Mouse (Mus musculus) lung, postnatal 0 days (tissue): ENCODE results near the gene Tmem216. TPM values are rescaled to one million over a fixed set of nuclear protein-coding genes. Genes with fewer than 3 reads are reported as not detected.
A peak's percentile ranks its signal among the peaks of the same experiment; 100 is the strongest.

ENCODE experiments used
- ATAC-seq: fragments of 200-750 bp; cut with Nextera tagmentation; 2 replicates; pipeline ENCODE4 v1.8.0; 2017; ENCODE audit warnings: moderate library complexity
- DNase-seq: peaks from one replicate; pipeline ENCODE4 v3.0.0-alpha.2; 2016; ENCODE audit warnings: low spot score
- H3K27ac ChIP-seq: fragments of 300-500 bp; sonication (generic); 2 replicates; pipeline ENCODE4 v1.5.1; 2014; ENCODE audit warnings: antibody characterized with exemption, mild to moderate bottlenecking, low read length, mixed read lengths
- H3K27me3 ChIP-seq: fragments of 300-500 bp; sonication (generic); replicated peaks from 2 replicates; pipeline ENCODE4 v1.6.1; 2014; ENCODE audit warnings: low read length, mixed read lengths; ENCODE audit not compliant: insufficient read depth
- H3K36me3 ChIP-seq: fragments of 300-500 bp; sonication (generic); 2 replicates; pipeline ENCODE4 v1.6.1; 2014; ENCODE audit warnings: low read length, mixed read lengths; ENCODE audit not compliant: insufficient read depth
- H3K4me1 ChIP-seq: fragments of 300-500 bp; sonication (generic); 2 replicates; pipeline ENCODE4 v1.6.1; 2014; ENCODE audit warnings: antibody characterized with exemption, low read depth, low read length, mixed read lengths; ENCODE audit not compliant: insufficient read depth
- H3K4me2 ChIP-seq: fragments of 300-500 bp; sonication (generic); replicated peaks from 2 replicates; pipeline ENCODE4 v1.6.1; 2014; ENCODE audit warnings: low read depth, mild to moderate bottlenecking, low read length, moderate library complexity, mixed read lengths
- H3K4me3 ChIP-seq: fragments of 300-500 bp; sonication (generic); 2 replicates; pipeline ENCODE4 v1.5.1; 2014; ENCODE audit warnings: low read depth, low read length
- H3K9ac ChIP-seq: fragments of 300-500 bp; sonication (generic); replicated peaks from 2 replicates; pipeline ENCODE4 v1.6.1; 2014; ENCODE audit warnings: low read depth, mild to moderate bottlenecking
- H3K9me3 ChIP-seq: fragments of 300-500 bp; sonication (generic); 2 replicates; pipeline ENCODE4 v1.6.1; 2016; ENCODE audit warnings: low read length, mixed read lengths
- CTCF ChIP-seq: IDR thresholded peaks from 2 replicates; pipeline ENCODE4 v1.5.1; 2016; ENCODE audit warnings: antibody characterized with exemption, mild to moderate bottlenecking
- EP300 ChIP-seq: IDR thresholded peaks from 2 replicates; pipeline ENCODE4 v1.6.1; 2016; ENCODE audit warnings: antibody characterized with exemption, mild to moderate bottlenecking, control low read depth
- WGBS: fragments of 180-500 bp; shearing (Covaris S2); extraction: QIAGEN DNeasy Blood & Tissue Kit; methylation state at CpG from one replicate; pipeline ENCODE4 v1.1.7; 2014; 5-methylcytosine and 5-hydroxymethylcytosine counted together
- polyA plus RNA-seq: library from polyadenylated mRNA; unstranded; fragments of >200 nt; fragmentation: Nextera tagmentation; extraction: Ambion mirVana; gene quantifications from 2 replicates; pipeline ENCODE4 v1.2.1, GENCODE M21; 2015

Gene Tmem216
- polyA plus RNA-seq, 1 experiment from 2014 or later, result 44.5 TPM

DNA sequence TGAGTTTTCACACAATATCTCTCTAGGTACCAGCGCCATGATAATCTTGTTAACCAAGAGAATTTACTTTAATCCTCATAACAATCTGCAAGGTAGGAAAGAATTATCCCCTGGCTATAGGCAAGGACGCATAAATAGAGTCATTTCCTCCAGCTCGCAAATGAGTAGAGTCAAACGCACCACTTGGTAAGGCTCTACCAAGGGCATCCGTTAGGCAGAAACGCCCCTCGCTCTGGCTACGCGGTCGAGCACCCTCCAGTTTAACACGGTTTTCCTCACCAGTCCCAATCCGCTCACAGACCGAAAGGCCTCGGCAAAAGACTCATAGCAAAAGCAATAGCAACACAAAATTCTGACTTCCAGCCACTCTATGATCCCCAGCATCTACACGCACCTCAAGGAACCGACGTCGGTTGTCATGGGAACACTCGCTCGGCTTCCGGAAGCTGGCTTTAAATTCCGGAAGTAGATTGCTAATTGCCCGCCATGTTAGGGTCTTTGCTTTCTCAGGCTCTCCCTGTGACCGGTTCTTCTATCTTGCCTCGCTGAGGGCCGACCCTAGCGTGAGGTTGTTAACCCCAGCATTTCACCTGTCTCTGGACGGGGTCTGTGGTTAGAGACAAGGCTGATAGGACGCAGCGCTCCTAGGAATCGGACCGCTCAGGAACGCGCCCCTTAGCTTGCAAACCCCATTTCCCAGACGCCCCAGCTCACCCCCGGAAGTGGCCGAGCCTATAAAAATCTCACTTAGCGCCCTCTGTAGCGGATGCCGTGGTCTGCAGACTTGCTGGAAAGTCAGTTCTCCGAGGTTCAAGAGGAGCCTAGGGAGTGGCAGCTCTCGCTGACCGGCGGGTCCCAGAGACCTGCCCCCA is 20.9 kb upstream of the Tmem216 start, which contains the start of the genes Cyb561a3 and Tmem138:
Cyb561a3 (plus strand) TSS at position 483 of the 872 bp plus-strand sequence.
Tmem138 (minus strand) TSS at position 673 of the 872 bp plus-strand sequence.
- Histone ChIP-seq H3K27ac (peak within 1 kb of the TSS; percentile 89), H3K4me3 (peak within 1 kb of the TSS; percentile 50), H3K9me3 (no peaks in the 10 kb centered on the region), H3K9ac (peak within 1 kb of the TSS; percentile 65), H3K27me3 (no peaks in the 10 kb centered on the region), H3K4me1 (0 out of 2 replicates have a peak, but pooled peaks cover 2% of the 10 kb centered on the region), H3K4me2 (peak within 1 kb of the TSS; percentile 73), H3K36me3 (peaks cover 10% of the 10 kb centered on the region)
- peak; percentile 97 for ATAC-seq
- TF ChIP-seq EP300 (peak; percentile 47), CTCF (peak; percentile 75)
- WGBS, result under 1% methylated on average over 44 of the region's 44 CpGs
- peak; percentile 98 for DNase-seq

DNA sequence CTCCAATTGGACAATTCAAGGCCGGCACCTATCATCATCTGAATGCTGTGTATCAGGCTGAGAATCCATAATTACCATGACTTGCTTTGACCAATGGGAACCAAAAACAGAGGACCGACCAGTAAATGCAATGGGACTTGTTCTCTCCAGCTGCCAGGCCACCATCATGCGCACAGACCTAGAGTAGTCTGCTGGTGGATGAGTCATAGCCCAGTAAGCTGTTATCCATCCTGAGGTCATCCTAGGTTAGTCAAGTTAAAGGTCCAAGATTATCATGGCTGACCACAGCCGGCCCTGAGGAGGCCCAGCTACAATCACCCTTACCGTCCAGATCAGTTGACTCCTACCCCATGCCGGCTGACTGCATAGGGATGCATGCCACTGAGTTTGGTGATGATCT is 13.6 kb upstream of the Tmem216 start:
- no peak overlapping the region for H3K27ac ChIP-seq
- DNase-seq, result no peak
- no peak for ATAC-seq
- no peak overlapping the region for H3K4me3 ChIP-seq
- H3K36me3 ChIP-seq, result peaks cover 6% of the 10 kb centered on the region; the same call in 1 of the 2 replicates
- no peak overlapping the region for H3K9ac ChIP-seq
- 94% methylated on average over 6 of the region's 6 CpGs for WGBS
- no peak overlapping the region for H3K4me2 ChIP-seq
- H3K4me1 ChIP-seq, result no peaks in the 10 kb centered on the region
- no peak for TF ChIP-seq EP300
- TF ChIP-seq CTCF, result no peak
- no peaks in the 10 kb centered on the region for H3K27me3 ChIP-seq
- H3K9me3 ChIP-seq, result no peaks in the 10 kb centered on the region

GRCm38 (mm10) chr19:10565217-10565616 is 9.2 kb upstream of the Tmem216 start:
- DNase-seq (no peak), ATAC-seq (no peak)
- Histone ChIP-seq H3K9me3 (no peaks in the 10 kb centered on the region), H3K27me3 (no peaks in the 10 kb centered on the region), H3K4me2 (no peak overlapping the region), H3K9ac (no peak overlapping the region), H3K4me1 (no peaks in the 10 kb centered on the region), H3K36me3 (no peaks in the 10 kb centered on the region), H3K4me3 (no peak overlapping the region), H3K27ac (no peak overlapping the region)
- 47% methylated on average over 4 of the region's 4 CpGs for WGBS
- TF ChIP-seq EP300 (no peak), CTCF (no peak)

GRCm38 (mm10) chr19:10564278-10564677 is 8.2 kb upstream of the Tmem216 start:
- H3K4me3 ChIP-seq, result no peak overlapping the region
- ATAC-seq (no peak), DNase-seq (no peak)
- H3K36me3 ChIP-seq, result no peaks in the 10 kb centered on the region
- H3K4me2 ChIP-seq, result no peak overlapping the region
- H3K27ac ChIP-seq, result no peak overlapping the region
- no peaks in the 10 kb centered on the region for H3K27me3 ChIP-seq
- 79% methylated on average over 6 of the region's 6 CpGs for WGBS
- TF ChIP-seq EP300, result no peak
- no peak for TF ChIP-seq CTCF
- no peak overlapping the region for H3K9ac ChIP-seq
- no peaks in the 10 kb centered on the region for H3K9me3 ChIP-seq
- H3K4me1 ChIP-seq, result no peaks in the 10 kb centered on the region

DNA sequence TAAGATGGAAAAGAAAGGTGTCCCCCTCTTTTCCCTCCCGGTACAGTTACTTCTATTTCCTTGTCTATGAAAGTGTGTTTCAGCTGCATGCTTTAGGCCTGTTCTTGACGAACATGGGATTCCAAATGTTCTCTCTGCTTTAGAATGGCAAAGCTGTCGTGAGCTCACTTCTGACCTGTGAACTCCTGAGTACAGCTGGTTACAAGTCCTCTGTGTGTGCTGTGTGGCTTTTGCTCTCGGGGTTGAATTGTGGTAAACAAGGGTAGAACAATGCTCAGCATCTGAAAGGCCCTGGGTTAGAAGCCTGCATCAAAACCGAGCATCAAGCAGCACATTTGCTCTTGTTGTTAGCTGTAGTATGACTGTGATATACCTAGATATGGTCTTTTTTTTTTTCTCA is 6.3 kb upstream of the Tmem216 start:
- H3K27me3 ChIP-seq, result no peaks in the 10 kb centered on the region
- H3K9me3 ChIP-seq, result no peaks in the 10 kb centered on the region
- 64% methylated on average over 5 of the region's 5 CpGs for WGBS
- DNase-seq (no peak), ATAC-seq (no peak)
- no peaks in the 10 kb centered on the region for H3K36me3 ChIP-seq
- H3K27ac ChIP-seq, result peak overlapping the region; percentile 83
- no peak for TF ChIP-seq CTCF
- no peak for TF ChIP-seq EP300
- no peaks in the 10 kb centered on the region for H3K4me1 ChIP-seq
- H3K4me3 ChIP-seq, result no peak overlapping the region
- H3K4me2 ChIP-seq, result no peak overlapping the region
- no peak overlapping the region for H3K9ac ChIP-seq

DNA sequence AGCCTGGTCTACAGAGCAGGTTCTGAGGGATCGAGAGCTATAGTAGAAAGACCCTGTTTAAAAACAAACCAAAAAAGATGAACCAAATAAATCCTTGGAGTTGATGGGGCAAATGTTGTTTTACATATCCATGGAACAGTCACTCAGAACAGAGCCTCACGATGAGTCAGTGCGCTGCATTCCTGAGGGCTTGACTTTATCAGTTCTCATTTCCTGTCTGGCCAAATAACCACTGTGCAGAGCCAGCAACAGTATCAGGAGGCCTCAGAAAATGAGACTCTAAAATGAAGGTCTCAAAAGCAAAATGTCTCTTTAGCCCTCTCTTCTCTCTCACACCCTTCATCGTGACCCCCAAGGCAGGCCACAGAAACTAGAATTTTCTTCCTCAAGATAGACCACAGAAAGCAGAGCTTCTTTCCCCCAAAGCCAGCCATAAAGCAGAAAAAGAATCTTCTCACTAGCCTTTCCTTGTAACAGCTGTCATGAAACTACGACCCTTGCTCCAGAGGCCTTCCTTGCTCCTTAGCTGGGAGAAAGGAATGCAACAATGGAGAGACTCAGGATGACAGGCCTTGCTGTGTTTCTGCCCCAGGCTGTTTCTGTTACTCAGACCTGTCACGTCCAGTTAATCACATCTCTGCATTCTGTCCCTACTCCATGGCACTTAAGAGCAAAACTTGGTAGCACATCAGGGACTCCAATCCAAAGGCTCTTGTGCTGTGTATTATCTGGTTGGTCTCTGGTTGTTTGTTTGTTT is 5.7 kb upstream of the Tmem216 start:
- DNase-seq (peak; percentile 79), ATAC-seq (peak; percentile 85)
- Histone ChIP-seq H3K4me2 (no peak overlapping the region), H3K4me3 (no peak overlapping the region), H3K27ac (peak overlapping the region; percentile 83), H3K27me3 (no peaks in the 10 kb centered on the region), H3K36me3 (no peaks in the 10 kb centered on the region), H3K9me3 (no peaks in the 10 kb centered on the region), H3K4me1 (no peaks in the 10 kb centered on the region), H3K9ac (no peak overlapping the region)
- 48% methylated on average over 6 of the region's 6 CpGs for WGBS
- TF ChIP-seq EP300, result no peak
- TF ChIP-seq CTCF, result no peak
